Mouse (Mus musculus) midbrain, postnatal 0 days (tissue): Measurements from ENCODE around the gene Uchl3. TPM values are rescaled to one million over a fixed set of nuclear protein-coding genes. Genes with fewer than 3 reads are reported as not detected.

Experiments used
- ATAC-seq: fragments of 200-750 bp; cut with Nextera tagmentation; 2 replicates; pipeline ENCODE4 v1.8.0; 2017; ENCODE audit warnings: moderate number of reproducible peaks, mild to moderate bottlenecking, moderate TSS enrichment, moderate library complexity; ENCODE audit not compliant: low FRiP score
- DNase-seq: peaks from one replicate; pipeline ENCODE4 v3.0.0-alpha.2; 2015; ENCODE audit warnings: low spot score
- H3K27ac ChIP-seq: fragments of 300-500 bp; sonication (generic); 2 replicates; pipeline ENCODE4 v1.5.1; 2014; ENCODE audit warnings: low read depth, mild to moderate bottlenecking, low read length, mixed read lengths
- H3K27me3 ChIP-seq: fragments of 300-500 bp; sonication (generic); 2 replicates; pipeline ENCODE4 v1.6.1; 2014; ENCODE audit warnings: low read length, control low read depth, mixed read lengths; ENCODE audit not compliant: insufficient read depth
- H3K36me3 ChIP-seq: fragments of 300-500 bp; sonication (generic); 2 replicates; pipeline ENCODE4 v1.6.1; 2014; ENCODE audit warnings: low read length, control low read depth, mixed read lengths; ENCODE audit not compliant: insufficient read depth
- H3K4me1 ChIP-seq: fragments of 300-500 bp; sonication (generic); 2 replicates; pipeline ENCODE4 v1.6.1; 2014; ENCODE audit warnings: mild to moderate bottlenecking, control low read depth, antibody characterized with exemption, low read length, mixed read lengths; ENCODE audit not compliant: insufficient read depth
- H3K4me2 ChIP-seq: fragments of 300-500 bp; sonication (generic); 2 replicates; pipeline ENCODE4 v1.6.1; 2014; ENCODE audit warnings: low read depth, mild to moderate bottlenecking, low read length, mixed read lengths; ENCODE audit not compliant: poor library complexity, severe bottlenecking
- H3K4me3 ChIP-seq: fragments of 300-500 bp; sonication (generic); 2 replicates; pipeline ENCODE4 v1.5.1; 2014; ENCODE audit warnings: low read depth, mild to moderate bottlenecking, low read length, moderate library complexity
- H3K9ac ChIP-seq: fragments of 300-500 bp; sonication (generic); replicated peaks from 2 replicates; pipeline ENCODE4 v1.6.1; 2014; ENCODE audit warnings: mild to moderate bottlenecking, low read length, moderate library complexity, mixed read lengths; ENCODE audit not compliant: poor library complexity, severe bottlenecking
- H3K9me3 ChIP-seq: fragments of 300-500 bp; sonication (generic); 2 replicates; pipeline ENCODE4 v1.6.1; 2016; ENCODE audit warnings: low read length, control low read depth
- CTCF ChIP-seq: IDR thresholded peaks from 2 replicates; pipeline ENCODE4 v1.5.1; 2016; ENCODE audit warnings: antibody characterized with exemption, mild to moderate bottlenecking
- WGBS: fragments of 180-500 bp; shearing (Covaris S2); extraction: QIAGEN DNeasy Blood & Tissue Kit; methylation state at CpG from one replicate; pipeline ENCODE4 v1.1.7; 2014; 5-methylcytosine and 5-hydroxymethylcytosine counted together
- polyA plus RNA-seq: library from polyadenylated mRNA; unstranded; fragments of >200 nt; fragmentation: Nextera tagmentation; extraction: Ambion mirVana; gene quantifications from 2 replicates; pipeline ENCODE4 v1.2.1, GENCODE M21; 2015
- total RNA-seq: library from RNA; depleted of rRNA; stranded (reverse); fragments of >200 nt; gene quantifications from 2 replicates; pipeline ENCODE4 v1.2.3, GENCODE M21; 2014

The Uchl3 gene
- total and polyA plus RNA-seq, 2 experiments from 2014 or later: 75.7 to 269 TPM

- Histone ChIP-seq H3K27ac (no peak overlapping the region), H3K4me3 (no peak overlapping the region), H3K27me3 (no peaks in the 10 kb centered on the region), H3K9ac (no peak overlapping the region), H3K9me3 (no peaks in the 10 kb centered on the region), H3K4me2 (no peak overlapping the region), H3K36me3 (peaks cover 9% of the 10 kb centered on the region), H3K4me1 (no peaks in the 10 kb centered on the region)
- 83% methylated on average over 3 of the region's 3 CpGs for WGBS
- no peak for TF ChIP-seq CTCF
- DNase-seq (no peak), ATAC-seq (no peak)
Measured at GRCm38 (mm10) chr14:101661654-101662412, 8.1 kb downstream of the Uchl3 start.

DNA sequence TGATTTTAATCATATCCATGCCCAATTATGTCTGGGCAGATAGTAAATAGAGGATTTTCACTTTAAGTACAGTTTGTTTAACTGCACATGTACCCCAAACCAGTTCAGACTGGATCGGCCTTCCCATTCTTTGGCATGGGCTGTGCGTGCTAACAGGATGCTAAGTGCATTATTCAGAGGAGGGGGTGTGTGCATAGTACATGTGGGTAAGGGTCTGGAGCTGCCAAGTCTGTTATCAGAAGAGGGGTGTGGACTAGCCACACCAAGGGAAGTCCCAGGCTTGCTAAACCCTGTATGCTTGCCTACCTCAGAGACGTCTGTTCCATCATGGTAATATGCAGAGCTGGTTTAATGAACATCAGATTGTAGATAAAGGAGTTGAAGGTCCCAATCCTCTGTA, 10.5 kb downstream of the Uchl3 start:
- Histone ChIP-seq H3K4me2 (no peak overlapping the region), H3K4me1 (no peaks in the 10 kb centered on the region), H3K4me3 (no peak overlapping the region), H3K27ac (no peak overlapping the region), H3K27me3 (no peaks in the 10 kb centered on the region), H3K36me3 (peaks cover 18% of the 10 kb centered on the region), H3K9ac (no peak overlapping the region), H3K9me3 (no peaks in the 10 kb centered on the region)
- no peak for TF ChIP-seq CTCF
- DNase-seq (no peak), ATAC-seq (no peak)
- WGBS: 89% methylated on average over 3 of the region's 3 CpGs

DNA sequence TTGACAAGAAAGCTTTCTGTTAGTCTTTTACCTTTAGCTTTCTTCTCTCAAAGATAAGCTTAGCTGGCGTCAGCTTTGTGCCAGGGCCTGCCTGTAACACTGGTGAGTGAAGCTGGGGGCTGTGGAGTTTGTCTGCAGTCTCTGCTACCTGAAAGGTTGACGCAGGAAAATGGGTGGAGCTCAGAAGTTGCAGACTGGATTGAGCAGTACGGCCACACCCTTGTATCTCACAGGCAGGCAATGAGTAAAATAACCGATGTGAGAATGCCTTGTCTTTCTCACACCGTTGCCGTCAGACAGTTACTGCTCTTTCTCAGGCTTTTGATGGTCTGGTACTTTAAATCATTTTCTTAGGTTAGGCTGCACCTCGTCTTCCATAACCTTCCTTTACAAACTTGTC, 12.3 kb downstream of the Uchl3 start:
- Histone ChIP-seq H3K27ac (no peak overlapping the region), H3K27me3 (no peaks in the 10 kb centered on the region), H3K36me3 (peaks cover 26% of the 10 kb centered on the region), H3K4me1 (no peaks in the 10 kb centered on the region), H3K9me3 (no peaks in the 10 kb centered on the region), H3K9ac (no peak overlapping the region), H3K4me3 (no peak overlapping the region), H3K4me2 (no peak overlapping the region)
- 94% methylated on average over 7 of the region's 7 CpGs for WGBS
- TF ChIP-seq CTCF: no peak
- DNase-seq (no peak), ATAC-seq (no peak)

DNA sequence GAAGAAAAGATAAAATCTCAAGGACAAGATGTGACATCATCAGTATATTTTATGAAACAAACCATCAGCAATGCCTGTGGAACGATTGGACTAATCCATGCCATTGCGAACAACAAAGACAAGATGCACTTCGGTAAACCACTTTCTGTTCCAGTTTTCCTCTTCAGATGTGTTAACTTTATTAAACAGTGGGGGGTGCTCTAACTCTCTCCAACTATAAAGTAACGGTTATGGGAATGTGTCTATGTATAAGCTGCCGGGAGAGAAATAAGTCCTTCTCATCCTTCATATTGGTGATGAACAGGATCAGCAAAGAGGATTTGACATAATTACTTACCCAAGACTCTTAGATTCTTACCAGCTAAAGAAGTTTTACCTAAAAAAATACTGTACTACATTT, 12.8 kb downstream of the Uchl3 start:
- peak; percentile 8 for DNase-seq
- H3K4me3 ChIP-seq: no peak overlapping the region
- ATAC-seq: no peak
- no peak overlapping the region for H3K9ac ChIP-seq
- no peaks in the 10 kb centered on the region for H3K27me3 ChIP-seq
- no peaks in the 10 kb centered on the region for H3K9me3 ChIP-seq
- TF ChIP-seq CTCF: peak; percentile 20; the same call in 1 of the 2 replicates
- H3K36me3 ChIP-seq: peaks cover 21% of the 10 kb centered on the region
- 83% methylated on average over 5 of the region's 5 CpGs for WGBS
- H3K4me1 ChIP-seq: no peaks in the 10 kb centered on the region
- H3K4me2 ChIP-seq: no peak overlapping the region
- no peak overlapping the region for H3K27ac ChIP-seq

DNA sequence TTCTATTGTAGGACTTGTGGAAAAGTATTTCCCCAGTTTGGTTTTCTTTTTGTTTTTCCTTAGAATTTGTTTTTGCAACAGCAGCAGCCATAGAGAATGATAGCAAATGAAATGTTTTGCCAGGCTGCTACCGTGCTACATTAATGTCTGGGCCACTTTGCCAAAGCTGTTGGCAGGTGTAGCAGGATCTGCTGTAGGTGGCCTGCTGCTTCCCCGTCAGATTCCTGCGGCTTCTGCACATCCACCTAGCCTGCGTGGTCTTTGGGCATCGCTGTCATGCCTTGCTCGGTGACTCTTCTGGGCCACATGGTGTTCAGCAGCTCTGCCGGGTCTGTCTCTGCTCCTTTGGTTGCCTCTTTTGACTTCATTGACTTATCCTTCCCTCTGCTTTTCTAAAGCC, 14.9 kb downstream of the Uchl3 start:
- Histone ChIP-seq H3K9ac (no peak overlapping the region), H3K4me1 (no peaks in the 10 kb centered on the region), H3K27ac (no peak overlapping the region), H3K27me3 (no peaks in the 10 kb centered on the region), H3K4me2 (no peak overlapping the region), H3K36me3 (peaks cover 21% of the 10 kb centered on the region), H3K9me3 (no peaks in the 10 kb centered on the region), H3K4me3 (no peak overlapping the region)
- ATAC-seq (no peak), DNase-seq (no peak)
- 92% methylated on average over 7 of the region's 7 CpGs for WGBS
- TF ChIP-seq CTCF: no peak

DNA sequence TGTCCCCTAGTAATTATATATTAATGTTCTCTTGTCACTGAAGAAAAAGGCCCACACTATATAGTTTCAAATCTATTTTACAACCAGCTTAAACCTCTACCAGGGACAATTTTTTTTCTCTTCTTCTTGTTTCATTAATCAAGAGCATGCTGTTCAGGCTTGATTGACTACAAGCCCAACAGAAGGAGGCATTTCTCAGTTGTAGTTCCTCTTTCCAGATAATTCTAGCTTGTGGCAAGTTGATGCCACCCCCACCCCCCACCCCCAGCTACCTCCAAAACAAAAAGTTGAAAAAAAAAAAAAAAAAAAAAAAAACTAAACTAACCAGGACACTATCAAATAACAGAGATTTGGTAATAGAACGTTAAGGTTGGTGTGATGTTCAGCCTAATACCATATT, 18.5 kb downstream of the Uchl3 start:
- no peak overlapping the region for H3K9ac ChIP-seq
- DNase-seq (no peak), ATAC-seq (no peak)
- no peaks in the 10 kb centered on the region for H3K27me3 ChIP-seq
- no peaks in the 10 kb centered on the region for H3K9me3 ChIP-seq
- no peak overlapping the region for H3K4me3 ChIP-seq
- 100% methylated on average over 1 of the region's 1 CpGs for WGBS
- H3K36me3 ChIP-seq: peaks cover 24% of the 10 kb centered on the region
- TF ChIP-seq CTCF: no peak
- no peak overlapping the region for H3K27ac ChIP-seq
- no peak overlapping the region for H3K4me2 ChIP-seq
- no peaks in the 10 kb centered on the region for H3K4me1 ChIP-seq
